Mouse (Mus musculus): ENCODE measurements at regions not wholly inside any gene's neighbourhood (a gene's known extent, or its start where the extent isn't known, plus 50 kb on each side); places are given as distances from the start of the nearest gene placed in this dataset.

DNA sequence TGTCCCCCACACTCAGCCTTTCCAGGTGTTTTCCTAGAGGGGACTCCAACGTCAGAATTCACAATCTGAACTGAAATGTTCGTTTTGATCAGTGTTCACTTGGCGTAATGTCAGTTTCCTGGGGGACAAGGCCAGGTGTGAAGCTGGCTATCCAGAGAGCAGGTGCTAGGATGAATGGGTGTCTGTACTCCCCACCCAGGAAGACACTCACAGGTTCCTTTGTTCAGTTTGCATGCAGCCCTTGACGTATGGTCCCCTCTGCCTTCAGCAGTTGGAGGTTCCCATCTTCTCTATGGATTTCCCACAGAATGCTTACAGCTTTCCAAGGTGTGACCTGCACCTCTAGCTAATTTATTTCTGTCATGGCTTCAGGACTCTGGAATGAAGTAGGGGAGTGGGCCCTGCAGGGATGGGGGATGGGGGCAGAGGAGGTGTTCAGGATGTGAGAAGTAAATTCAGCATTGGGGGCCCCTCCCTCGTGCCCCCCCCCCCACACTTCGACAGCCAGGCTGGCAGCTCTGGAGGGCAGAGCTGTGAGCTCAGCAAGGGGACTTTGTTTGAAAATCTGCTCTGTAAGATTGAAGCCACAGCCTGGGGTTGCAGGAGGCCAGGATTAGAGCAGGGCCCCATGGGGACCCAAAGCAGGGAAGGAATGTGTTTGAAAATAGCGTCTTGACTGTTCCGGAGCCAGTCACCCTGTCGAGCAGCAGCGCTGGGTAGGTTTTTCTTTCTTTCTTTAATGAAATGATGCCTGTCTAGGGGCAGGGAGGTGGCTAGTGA is 173.2 kb upstream of the Ubash3b start:
- Histone ChIP-seq H3K4me1 (ENCODE audit: control insufficient read depth, insufficient read depth, insufficient read length, low read length) (no peaks in the 10 kb centered on the region), H3K4me3 (ENCODE audit: low read depth, low read length) (no peak overlapping the region), H3K27ac (ENCODE audit: insufficient read depth, low read depth, low read length) (no peak overlapping the region), H3K27me3 (ENCODE audit: control insufficient read depth, insufficient read depth, low read length) (no peaks in the 10 kb centered on the region), H3K36me3 (ENCODE audit: control insufficient read depth, insufficient read depth, low read length) (no peaks in the 10 kb centered on the region)
- no peak for TF ChIP-seq CTCF (IDR thresholded peaks at IDR 0.05; ENCODE audit: extremely low read depth, insufficient read length, insufficient replicate concordance, low read depth, low read length)
- TF ChIP-seq POLR2A (IDR thresholded peaks at IDR 0.05; ENCODE audit: low read depth, low read length), result no peak
- 42% methylated on average over 10 of the region's 10 CpGs for WGBS

DNA sequence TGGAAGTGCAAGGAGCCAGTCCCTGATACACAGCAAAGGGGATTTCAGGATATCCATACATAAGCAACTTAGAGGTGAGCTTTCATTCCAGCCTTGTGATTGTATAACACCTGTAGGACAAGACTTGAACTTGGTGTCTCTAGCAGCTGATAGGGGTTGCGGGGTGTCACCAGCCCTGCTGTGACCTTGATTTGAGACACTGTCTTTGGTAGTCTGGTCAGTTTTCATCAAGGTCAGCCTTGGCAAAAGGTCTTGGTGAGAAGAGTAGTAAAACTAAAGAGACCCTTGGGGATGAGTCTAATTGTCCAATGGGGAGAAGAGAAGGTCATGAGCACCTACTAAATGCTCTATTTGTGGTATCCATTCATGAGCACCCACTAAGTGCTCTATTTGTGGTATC is 172.0 kb upstream of the Ubash3b start:
- TF ChIP-seq POLR2A (IDR thresholded peaks at IDR 0.05; ENCODE audit: low read depth, low read length) (no peak), CTCF (IDR thresholded peaks at IDR 0.05; ENCODE audit: extremely low read depth, insufficient read length, insufficient replicate concordance, low read depth, low read length) (no peak)
- H3K4me3 ChIP-seq (ENCODE audit: low read depth, low read length), result no peak overlapping the region
- H3K36me3 ChIP-seq (ENCODE audit: control insufficient read depth, insufficient read depth, low read length), result no peaks in the 10 kb centered on the region
- WGBS, result 100% methylated on average over 1 of the region's 1 CpGs
- H3K4me1 ChIP-seq (ENCODE audit: control insufficient read depth, insufficient read depth, insufficient read length, low read length), result no peaks in the 10 kb centered on the region
- H3K27me3 ChIP-seq (ENCODE audit: control insufficient read depth, insufficient read depth, low read length), result no peaks in the 10 kb centered on the region
- no peak overlapping the region for H3K27ac ChIP-seq (ENCODE audit: insufficient read depth, low read depth, low read length)

DNA sequence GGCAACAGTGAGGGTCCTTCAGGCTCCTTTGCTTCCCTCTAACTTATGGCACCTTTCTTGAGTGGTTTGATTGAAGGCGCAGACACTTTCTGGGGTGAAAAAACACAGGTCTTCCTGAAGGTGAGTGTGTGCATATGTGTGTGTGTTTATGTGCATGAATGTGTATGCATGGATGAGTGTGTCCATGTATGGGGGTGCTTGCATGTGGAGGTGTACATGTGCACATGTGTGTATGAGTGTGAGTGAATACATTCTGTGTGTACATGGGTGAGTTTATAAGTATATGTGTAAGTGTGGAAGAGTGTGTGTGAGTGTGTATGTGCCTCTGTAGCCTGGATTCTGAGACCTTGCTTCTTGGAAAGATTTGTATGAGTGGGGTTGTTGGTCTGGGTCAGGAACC is 167.5 kb upstream of the Ubash3b start:
- Histone ChIP-seq H3K4me1 (ENCODE audit: control insufficient read depth, insufficient read depth, insufficient read length, low read length) (no peaks in the 10 kb centered on the region), H3K4me3 (ENCODE audit: low read depth, low read length) (no peak overlapping the region), H3K36me3 (ENCODE audit: control insufficient read depth, insufficient read depth, low read length) (no peaks in the 10 kb centered on the region), H3K27ac (ENCODE audit: insufficient read depth, low read depth, low read length) (no peak overlapping the region), H3K27me3 (ENCODE audit: control insufficient read depth, insufficient read depth, low read length) (no peaks in the 10 kb centered on the region)
- TF ChIP-seq CTCF (IDR thresholded peaks at IDR 0.05; ENCODE audit: extremely low read depth, insufficient read length, insufficient replicate concordance, low read depth, low read length) (no peak), POLR2A (IDR thresholded peaks at IDR 0.05; ENCODE audit: low read depth, low read length) (no peak)
- 96% methylated on average over 1 of the region's 1 CpGs for WGBS

DNA sequence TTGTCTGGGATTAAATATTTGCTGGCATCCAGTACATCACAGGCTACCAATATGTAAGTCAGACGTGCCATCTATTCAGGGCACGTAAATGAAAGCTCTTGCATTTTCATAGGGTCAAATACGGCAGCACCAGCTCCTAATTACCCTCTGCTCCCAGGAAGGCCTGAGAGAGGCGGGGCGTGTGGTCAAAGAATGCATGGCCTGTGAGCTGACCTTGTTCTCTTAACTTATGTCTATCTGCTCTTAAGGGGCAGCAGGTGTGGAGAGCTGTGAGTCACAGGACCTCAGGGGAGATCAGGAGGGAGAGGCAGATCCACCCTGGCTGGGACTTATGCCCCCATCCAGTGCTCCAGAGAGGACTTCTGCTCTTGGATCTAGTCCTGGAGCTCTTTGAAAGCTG is 167.0 kb upstream of the Ubash3b start:
- 31% methylated on average over 5 of the region's 5 CpGs for whole genome bisulfite sequencing
- Histone ChIP-seq H3K4me3 (ENCODE audit: low read depth, low read length) (no peak overlapping the region), H3K27me3 (ENCODE audit: control insufficient read depth, insufficient read depth, low read length) (no peaks in the 10 kb centered on the region), H3K27ac (ENCODE audit: insufficient read depth, low read depth, low read length) (no peak overlapping the region), H3K36me3 (ENCODE audit: control insufficient read depth, insufficient read depth, low read length) (no peaks in the 10 kb centered on the region), H3K4me1 (ENCODE audit: control insufficient read depth, insufficient read depth, insufficient read length, low read length) (no peaks in the 10 kb centered on the region)
- TF ChIP-seq CTCF (IDR thresholded peaks at IDR 0.05; ENCODE audit: extremely low read depth, insufficient read length, insufficient replicate concordance, low read depth, low read length), result no peak

DNA sequence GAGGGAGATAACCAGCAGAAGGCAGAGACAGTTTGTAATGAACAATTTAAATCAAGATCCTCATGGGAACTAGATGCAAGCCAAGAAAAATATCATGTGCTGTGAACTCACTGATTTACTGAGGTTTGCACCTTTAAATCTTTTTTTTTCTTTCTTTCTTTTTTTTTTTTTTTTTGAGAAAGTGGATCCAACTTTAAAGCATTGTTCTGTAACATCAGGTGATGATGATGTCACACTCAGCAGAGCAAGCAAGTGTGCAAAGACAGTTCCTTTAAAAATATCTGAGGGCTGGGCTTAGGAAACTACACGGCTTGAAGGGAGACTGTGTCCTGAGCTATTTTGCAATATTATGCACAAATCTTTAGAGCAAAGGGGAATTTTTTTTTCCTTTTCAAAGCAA is 166.6 kb upstream of the Ubash3b start:
- Histone ChIP-seq H3K4me1 (ENCODE audit: control insufficient read depth, insufficient read depth, insufficient read length, low read length) (no peaks in the 10 kb centered on the region), H3K4me3 (ENCODE audit: low read depth, low read length) (no peak overlapping the region), H3K36me3 (ENCODE audit: control insufficient read depth, insufficient read depth, low read length) (no peaks in the 10 kb centered on the region), H3K27me3 (ENCODE audit: control insufficient read depth, insufficient read depth, low read length) (no peaks in the 10 kb centered on the region), H3K27ac (ENCODE audit: insufficient read depth, low read depth, low read length) (no peak overlapping the region)
- WGBS, result 19% methylated on average over 1 of the region's 1 CpGs
- TF ChIP-seq CTCF (IDR thresholded peaks at IDR 0.05; ENCODE audit: extremely low read depth, insufficient read length, insufficient replicate concordance, low read depth, low read length) (no peak), POLR2A (IDR thresholded peaks at IDR 0.05; ENCODE audit: low read depth, low read length) (no peak)

DNA sequence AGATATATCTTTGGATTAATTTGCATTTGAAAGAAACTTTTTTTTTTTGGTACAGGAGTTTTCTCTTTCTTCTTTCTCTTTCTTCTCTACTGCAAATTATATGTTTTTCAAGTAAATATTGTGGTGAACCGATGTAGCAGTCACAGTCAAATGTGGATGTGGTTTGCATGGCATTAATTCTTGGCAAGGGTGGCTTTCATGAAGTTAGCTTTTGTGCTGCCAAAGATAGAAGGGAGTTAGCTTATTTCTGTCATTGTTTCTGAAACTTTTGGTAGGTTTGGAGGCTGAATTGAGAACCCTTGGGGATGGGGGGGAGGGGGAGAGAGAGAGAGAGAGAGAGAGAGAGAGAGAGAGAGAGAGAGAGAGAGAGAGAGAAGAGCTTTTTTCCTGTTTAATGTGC is 166.1 kb upstream of the Ubash3b start:
- Histone ChIP-seq H3K27ac (ENCODE audit: insufficient read depth, low read depth, low read length) (no peak overlapping the region), H3K4me3 (ENCODE audit: low read depth, low read length) (no peak overlapping the region), H3K36me3 (ENCODE audit: control insufficient read depth, insufficient read depth, low read length) (no peaks in the 10 kb centered on the region), H3K27me3 (ENCODE audit: control insufficient read depth, insufficient read depth, low read length) (no peaks in the 10 kb centered on the region), H3K4me1 (ENCODE audit: control insufficient read depth, insufficient read depth, insufficient read length, low read length) (no peaks in the 10 kb centered on the region)
- WGBS, result 50% methylated on average over 1 of the region's 1 CpGs
- TF ChIP-seq CTCF (IDR thresholded peaks at IDR 0.05; ENCODE audit: extremely low read depth, insufficient read length, insufficient replicate concordance, low read depth, low read length) (no peak), POLR2A (IDR thresholded peaks at IDR 0.05; ENCODE audit: low read depth, low read length) (no peak)

DNA sequence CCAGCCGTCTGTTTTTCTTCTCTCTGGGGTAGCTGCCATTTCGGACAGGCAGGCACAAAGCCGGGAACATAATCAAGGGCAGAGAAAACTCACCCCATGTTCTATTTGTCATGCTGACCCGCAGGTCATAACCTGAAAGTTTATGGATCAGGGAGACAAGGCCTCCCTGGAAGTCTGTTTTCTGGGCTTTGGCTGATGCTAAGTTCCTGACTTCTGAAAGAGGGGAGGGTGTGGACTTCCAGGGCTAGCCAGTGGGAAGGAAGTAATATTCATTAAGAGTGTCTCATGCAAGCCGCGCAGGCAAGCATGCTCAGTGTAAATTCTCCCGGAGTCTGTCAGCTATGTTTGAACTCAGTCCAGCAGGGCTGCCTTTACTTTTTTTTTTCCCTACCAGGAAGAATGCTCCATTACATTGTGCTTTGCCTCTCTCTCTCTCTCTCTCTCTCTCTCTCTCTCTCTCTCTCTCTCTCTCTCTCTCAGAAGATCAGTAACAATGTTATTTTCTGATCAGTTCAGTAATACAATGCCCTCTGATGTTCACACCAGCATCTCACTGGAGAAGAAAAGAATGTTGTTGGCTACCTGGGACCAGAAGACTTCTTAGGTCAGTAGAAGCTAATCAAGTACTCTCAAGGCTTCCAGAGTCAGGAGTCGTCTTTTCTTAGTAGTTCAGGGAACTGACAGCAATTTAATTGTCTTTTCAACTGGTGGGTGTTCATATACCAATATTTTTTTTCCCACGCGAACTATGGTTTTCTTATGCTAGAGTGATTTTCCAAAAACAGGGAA is 165.5 kb upstream of the Ubash3b start:
- 35% methylated on average over 10 of the region's 10 CpGs for WGBS
- no peaks in the 10 kb centered on the region for H3K36me3 ChIP-seq (ENCODE audit: control insufficient read depth, insufficient read depth, low read length)
- peak overlapping the region; percentile 12; the same call in 1 of the 2 replicates for H3K27ac ChIP-seq (ENCODE audit: insufficient read depth, low read depth, low read length)
- H3K27me3 ChIP-seq (ENCODE audit: control insufficient read depth, insufficient read depth, low read length), result no peaks in the 10 kb centered on the region
- no peak overlapping the region for H3K4me3 ChIP-seq (ENCODE audit: low read depth, low read length)
- no peaks in the 10 kb centered on the region for H3K4me1 ChIP-seq (ENCODE audit: control insufficient read depth, insufficient read depth, insufficient read length, low read length)
- TF ChIP-seq POLR2A (IDR thresholded peaks at IDR 0.05; ENCODE audit: low read depth, low read length) (no peak), CTCF (IDR thresholded peaks at IDR 0.05; ENCODE audit: extremely low read depth, insufficient read length, insufficient replicate concordance, low read depth, low read length) (no peak)
